24 mouse cellular contexts compared by ENCODE assay signal in the genomic region with DNA sequence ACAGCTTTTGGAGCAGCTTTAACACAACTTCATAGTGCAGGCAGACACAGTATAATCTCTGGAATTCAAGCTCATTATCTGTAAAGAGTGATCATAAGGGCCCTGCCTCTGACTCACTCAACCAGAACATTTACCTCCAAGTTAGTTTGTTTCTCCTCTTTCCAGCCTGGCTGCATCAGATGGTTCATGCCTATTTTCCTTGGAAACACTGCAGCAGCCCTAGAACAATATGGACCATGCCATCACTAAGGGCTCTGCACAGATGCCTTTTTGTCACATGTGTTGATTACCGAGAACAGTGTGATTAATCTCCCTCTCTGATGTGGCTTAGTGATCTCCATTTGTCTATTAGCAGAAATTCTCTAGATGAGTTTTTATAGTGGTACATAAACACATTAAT.
DNase-seq lines count a peak whose midpoint lies in the region; ATAC-seq and TF ChIP-seq lines count a peak whose summit lies in the region.
"Had no signal": no experiment of that assay in that cellular context is flagged by ENCODE, and none has a peak within 500 bp of the region (broad histone marks: within the 10 kb centered on the region; RNA-seq: fewer than 3 reads in every experiment).

No protein-coding gene starts in this region.

- no peak for TF ChIP-seq CTCF in forebrain, postnatal 0 days (IDR thresholded peaks at IDR 0.05; ENCODE audit: low read depth)

- H3K4me3 ChIP-seq in forebrain, postnatal 0 days (ENCODE audit: low read depth, low read length) = no peak overlapping the region
- H3K4me3 ChIP-seq in forebrain, embryonic 15.5 days = no peak overlapping the region
- H3K4me3 ChIP-seq: embryonic facial prominence, embryonic 10.5 days; embryonic facial prominence, embryonic 12.5 days; forebrain, embryonic 13.5 days had no signal

- 0 out of 2 replicates have a peak, but pooled peaks have one; percentile 16 for ATAC-seq in forebrain, postnatal 0 days
- no peak for ATAC-seq in forebrain, embryonic 15.5 days (replicated peaks)
- ATAC-seq: CD4-positive, CD25-positive, alpha-beta regulatory T cell, adult 4 months; forebrain, embryonic 13.5 days; forebrain, embryonic 16.5 days had no signal

- no peak for DNase-seq in forebrain, postnatal 0 days
- peak; percentile 62 to 73 for DNase-seq in layer of hippocampus, adult 18-20 months (ENCODE audit: low spot score in 2 of 2)
- no peak for DNase-seq in layer of hippocampus, postnatal 25 days (ENCODE audit: extremely low spot score in 1 of 2, low spot score in 1 of 2)
- DNase-seq in layer of hippocampus, adult 8-10 months (ENCODE audit: low spot score in 2 of 2) = peak; percentile 53 to 58
- peak; percentile 66 for DNase-seq in layer of hippocampus, adult 9-11 months
- DNase-seq in ovary, postnatal 14 days (ENCODE audit: low spot score) = no peak
- DNase-seq in natural killer cell, adult 2 months (ENCODE audit: low spot score in 2 of 2) = no peak
- DNase-seq: adrenal gland, adult 2 months; adrenal gland, postnatal 10 days; adrenal gland, postnatal 25 days; B cell, adult 2 months; cerebellum, adult 11 months; cerebellum, adult 18-20 months; cerebellum, adult 8-10 months; cerebellum, adult 9-11 months; cerebellum, postnatal 14 days; cerebellum, postnatal 36 days had no signal

- H3K9me3 ChIP-seq in forebrain, postnatal 0 days (ENCODE audit: low read length) = no peaks in the 10 kb centered on the region
- no peaks in the 10 kb centered on the region for H3K9me3 ChIP-seq in forebrain, embryonic 15.5 days
- H3K9me3 ChIP-seq: embryonic facial prominence, embryonic 10.5 days; embryonic facial prominence, embryonic 12.5 days; forebrain, embryonic 13.5 days had no signal

- WGBS in forebrain, postnatal 0 days = 50% methylated on average over 1 of the region's 1 CpGs
- WGBS in forebrain, embryonic 15.5 days = 49% methylated on average over 1 of the region's 1 CpGs

- H3K27ac ChIP-seq in forebrain, postnatal 0 days (ENCODE audit: low read depth, low read length) = no peak overlapping the region
- no peak overlapping the region for H3K27ac ChIP-seq in forebrain, embryonic 15.5 days (replicated peaks)
- H3K27ac ChIP-seq: embryonic facial prominence, embryonic 10.5 days; embryonic facial prominence, embryonic 12.5 days; forebrain, embryonic 13.5 days had no signal

- no peaks in the 10 kb centered on the region for H3K4me1 ChIP-seq in forebrain, postnatal 0 days (ENCODE audit: insufficient read depth)
- no peaks in the 10 kb centered on the region for H3K4me1 ChIP-seq in forebrain, embryonic 15.5 days
- H3K4me1 ChIP-seq: embryonic facial prominence, embryonic 10.5 days; embryonic facial prominence, embryonic 12.5 days; forebrain, embryonic 13.5 days had no signal

- H3K27me3 ChIP-seq in forebrain, postnatal 0 days (ENCODE audit: insufficient read depth, low read length) = no peaks in the 10 kb centered on the region
- H3K27me3 ChIP-seq in forebrain, embryonic 15.5 days = no peaks in the 10 kb centered on the region
- H3K27me3 ChIP-seq: embryonic facial prominence, embryonic 12.5 days; forebrain, embryonic 13.5 days had no signal

- H3K4me2 ChIP-seq in forebrain, postnatal 0 days (ENCODE audit: low read depth) = no peak overlapping the region
- H3K4me2 ChIP-seq in forebrain, embryonic 15.5 days (replicated peaks) = no peak overlapping the region
- H3K4me2 ChIP-seq: embryonic facial prominence, embryonic 12.5 days; forebrain, embryonic 13.5 days had no signal

- no peak overlapping the region for H3K9ac ChIP-seq in forebrain, postnatal 0 days
- H3K9ac ChIP-seq in forebrain, embryonic 15.5 days (replicated peaks) = no peak overlapping the region
- H3K9ac ChIP-seq: embryonic facial prominence, embryonic 12.5 days; forebrain, embryonic 13.5 days had no signal

- no peaks in the 10 kb centered on the region for H3K36me3 ChIP-seq in forebrain, postnatal 0 days (ENCODE audit: insufficient read depth)
- H3K36me3 ChIP-seq in forebrain, embryonic 15.5 days = no peaks in the 10 kb centered on the region
- H3K36me3 ChIP-seq: embryonic facial prominence, embryonic 10.5 days; embryonic facial prominence, embryonic 12.5 days; G1E had no signal

Comparison
In these comparisons a context has a peak if more than half of its experiments do, and no peak if none do; other contexts are left out.
1. DNase-seq: peak in layer of hippocampus, adult 18-20 months (2 of 2), layer of hippocampus, adult 8-10 months (2 of 2) and layer of hippocampus, adult 9-11 months (single experiment); none in forebrain, postnatal 0 days (single experiment), layer of hippocampus, postnatal 25 days (0 of 2), ovary, postnatal 14 days (single experiment) and natural killer cell, adult 2 months (0 of 2).